Mouse (Mus musculus): Measurements from ENCODE around the gene Ogfod3.

DNA sequence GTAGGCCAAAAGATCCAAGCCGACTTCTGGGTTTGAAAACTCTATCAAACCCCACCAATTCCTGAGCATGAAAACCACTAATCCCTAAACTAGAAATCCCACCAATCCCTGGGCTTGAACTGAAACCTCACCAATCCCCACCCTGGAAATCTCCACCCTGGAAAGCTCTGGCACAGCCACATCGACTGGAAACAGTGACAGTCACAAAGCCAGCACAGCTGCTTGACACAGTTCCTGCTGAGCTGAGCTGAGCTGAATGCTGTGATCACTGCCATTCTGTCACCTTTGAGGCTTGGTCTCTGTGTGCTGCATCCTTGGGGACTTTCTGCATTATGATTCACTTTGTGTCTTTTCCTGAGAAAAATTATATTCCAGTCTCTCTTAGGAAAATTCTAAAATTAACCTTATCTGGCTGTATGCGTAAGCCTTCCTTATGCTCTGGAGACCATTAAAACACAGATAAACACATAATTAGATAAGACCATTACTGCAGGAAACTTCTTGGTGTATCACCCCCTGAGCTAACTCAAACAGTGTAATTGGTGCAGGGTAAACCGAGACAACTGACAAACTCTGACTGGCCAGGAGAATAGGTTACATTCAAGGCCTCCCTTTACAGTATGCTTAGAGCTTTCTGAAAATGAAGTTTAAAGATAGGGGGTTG, 27.2 kb upstream of the Ogfod3 start:
- TF ChIP-seq CTCF (IDR thresholded peaks at IDR 0.05; ENCODE audit: borderline replicate concordance, insufficient read depth, low read depth, low read length) = no peak
- TF ChIP-seq POLR2A (IDR thresholded peaks at IDR 0.05; ENCODE audit: borderline replicate concordance, insufficient read depth, low read length) = no peak

All from cerebellum, adult 2 months (tissue).